Mouse (Mus musculus) lung, embryonic 15.5 days (tissue): Measurements from ENCODE around the gene Nos2. TPM values are rescaled to one million over a fixed set of nuclear protein-coding genes. Genes with fewer than 3 reads are reported as not detected.

Source experiments
- polyA plus RNA-seq: library from polyadenylated mRNA; unstranded; fragments of >200 nt; fragmentation: Nextera tagmentation; extraction: Ambion mirVana; gene quantifications from 2 replicates; pipeline ENCODE4 v1.2.1, GENCODE M21; 2015

Gene Nos2
- polyA plus RNA-seq, 1 experiment from 2014 or later, result 3.8 TPM

Other genes with a start within 250 kb of the Nos2 start
- gene Nlk, start 223.4 kb upstream of the Nos2 start, polyA plus RNA-seq, result 12.0 and 14.0 TPM in 2 replicates
- gene Ccnq, start 169.1 kb upstream of the Nos2 start, polyA plus RNA-seq, result 40.2 and 40.9 TPM in 2 replicates
- 15.5 and 15.9 TPM in 2 replicates for gene Lyrm9, start 94.2 kb upstream of the Nos2 start, polyA plus RNA-seq
- 42.9 and 52.8 TPM in 2 replicates for gene Lgals9, start 64.2 kb downstream of the Nos2 start, polyA plus RNA-seq
- gene Ksr1, start 225.6 kb downstream of the Nos2 start, polyA plus RNA-seq, result 2.0 and 2.8 TPM in 2 replicates